Mouse (Mus musculus): ENCODE results near the gene Frzb.

- no peak for TF ChIP-seq CTCF (conservative IDR thresholded peaks at IDR 0.05; ENCODE audit: low read length)
- TF ChIP-seq NANOG (IDR thresholded peaks at IDR 0.05; ENCODE audit: borderline replicate concordance, low read length), result no peak
Observed at GRCm38 (mm10) chr2:80371458-80371857, 76.0 kb downstream of the Frzb start.

Data from E14TG2a.4 (cell line).